Mouse (Mus musculus) retina, postnatal 7 days (tissue): Measurements from ENCODE around the gene Atp2b2.

Source experiments
- DNase-seq: peaks from one replicate; pipeline ENCODE4 v3.0.0-alpha.2; 2012; ENCODE audit warnings: low read depth, low spot score

Atp2b2 gene

GRCm38 (mm10) chr6:113942355-113942754, 100.1 kb downstream of the Atp2b2 start:
- DNase-seq: no peak

- no peak for DNase-seq
Observed at GRCm38 (mm10) chr6:113941324-113941723, 101.1 kb downstream of the Atp2b2 start.

- DNase-seq: no peak
Observed at GRCm38 (mm10) chr6:113939442-113939841, 103.0 kb downstream of the Atp2b2 start.

- DNase-seq: no peak
Observed at GRCm38 (mm10) chr6:113936811-113937508, 105.5 kb downstream of the Atp2b2 start.

GRCm38 (mm10) chr6:113936111-113936510, 106.3 kb downstream of the Atp2b2 start:
- DNase-seq: no peak

- DNase-seq: no peak
Observed at GRCm38 (mm10) chr6:113934692-113935091, 107.7 kb downstream of the Atp2b2 start.

- no peak for DNase-seq
Observed at GRCm38 (mm10) chr6:113933261-113934151, 108.9 kb downstream of the Atp2b2 start.

- no peak for DNase-seq
Observed at GRCm38 (mm10) chr6:113929191-113929875, 113.1 kb downstream of the Atp2b2 start.

- DNase-seq: no peak
Observed at GRCm38 (mm10) chr6:113923249-113923648, 119.2 kb downstream of the Atp2b2 start.

GRCm38 (mm10) chr6:113920466-113920865, 121.9 kb downstream of the Atp2b2 start:
- DNase-seq: no peak

- DNase-seq: no peak
Observed at GRCm38 (mm10) chr6:113912753-113913152, 129.7 kb downstream of the Atp2b2 start.

- no peak for DNase-seq
Observed at GRCm38 (mm10) chr6:113911094-113911493, 131.3 kb downstream of the Atp2b2 start.

GRCm38 (mm10) chr6:113910411-113911055, 131.9 kb downstream of the Atp2b2 start:
- no peak for DNase-seq

GRCm38 (mm10) chr6:113909836-113910235, 132.6 kb downstream of the Atp2b2 start:
- no peak for DNase-seq

- DNase-seq: no peak
Observed at GRCm38 (mm10) chr6:113908066-113908465, 134.3 kb downstream of the Atp2b2 start.

GRCm38 (mm10) chr6:113904406-113904805, 138.0 kb downstream of the Atp2b2 start:
- no peak for DNase-seq

- no peak for DNase-seq
Observed at GRCm38 (mm10) chr6:113896023-113896422, 146.4 kb downstream of the Atp2b2 start.

- DNase-seq: no peak
Observed at GRCm38 (mm10) chr6:113894008-113894407, 148.4 kb downstream of the Atp2b2 start.

GRCm38 (mm10) chr6:113892091-113892674, 150.2 kb downstream of the Atp2b2 start:
- DNase-seq: no peak

GRCm38 (mm10) chr6:113891225-113891967, 151.0 kb downstream of the Atp2b2 start:
- peak; percentile 63 for DNase-seq

GRCm38 (mm10) chr6:113890858-113891213, 151.6 kb downstream of the Atp2b2 start:
- DNase-seq: no peak
